Mouse (Mus musculus): ENCODE measurements at regions not wholly inside any gene's neighbourhood (a gene's known extent, or its start where the extent isn't known, plus 50 kb on each side); places are given as distances from the start of the nearest gene placed in this dataset.

DNA sequence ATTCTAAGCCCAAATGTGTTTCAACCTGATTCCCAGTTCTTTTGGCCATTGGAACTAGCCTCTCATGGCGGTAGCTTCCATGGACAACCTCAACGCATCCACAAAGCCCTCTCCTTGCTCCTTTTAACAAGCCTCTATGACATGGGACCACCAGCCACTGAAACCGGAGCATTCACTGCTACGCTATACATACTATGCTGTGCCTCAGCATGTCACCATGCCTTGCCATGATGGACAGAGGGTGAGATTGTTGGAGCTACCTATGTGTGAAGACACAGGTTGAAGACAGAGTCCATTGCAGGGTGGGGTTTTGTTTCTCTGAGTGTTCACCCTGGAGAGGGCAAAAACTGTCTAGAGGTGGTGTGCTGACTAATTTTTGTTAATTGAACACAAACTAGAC is 258.7 kb upstream of the Rnaseh2b start:
- DNase-seq (ENCODE audit: low spot score) (no peak), ATAC-seq (replicated peaks; ENCODE audit: insufficient number of reproducible peaks, low FRiP score, low TSS enrichment, low read depth) (no peak)

DNA sequence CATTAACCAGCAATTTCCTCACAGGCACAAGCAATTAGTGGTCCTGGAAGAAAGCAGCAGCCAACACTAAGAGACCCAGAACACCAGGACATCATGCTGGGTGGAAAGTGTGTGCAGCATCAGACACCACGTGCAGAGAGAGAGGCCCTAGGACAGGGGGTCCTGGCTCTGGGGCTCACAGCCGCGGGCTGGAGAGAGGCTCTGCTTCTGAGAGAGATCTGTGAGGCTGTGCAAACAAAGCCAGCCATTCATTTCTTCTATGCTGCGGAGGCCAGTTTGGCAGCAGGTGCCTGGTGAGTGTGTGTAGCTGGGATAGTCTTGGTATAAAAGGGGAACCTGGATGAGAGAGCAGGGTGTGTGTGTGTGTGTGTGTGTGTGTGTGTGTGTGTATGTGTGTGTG is 257.7 kb upstream of the Rnaseh2b start:
- no peak for ATAC-seq (replicated peaks; ENCODE audit: insufficient number of reproducible peaks, low FRiP score, low TSS enrichment, low read depth)
- H3K27ac ChIP-seq (replicated peaks; ENCODE audit: low read depth, low read length), result no peak overlapping the region
- 14% methylated on average over 4 of the region's 4 CpGs for WGBS

More for the DNA sequence above, 258.7 kb upstream of the Rnaseh2b start:
- Histone ChIP-seq H3K27me3 (ENCODE audit: control insufficient read depth, insufficient read depth, low read length) (no peaks in the 10 kb centered on the region), H3K36me3 (replicated peaks; ENCODE audit: control insufficient read depth, insufficient read depth, low read depth, low read length) (no peaks in the 10 kb centered on the region), H3K4me1 (ENCODE audit: control insufficient read depth, insufficient read depth, low read length) (no peaks in the 10 kb centered on the region), H3K4me3 (ENCODE audit: low read depth, low read length) (no peak overlapping the region), H3K4me2 (ENCODE audit: low read depth, low read length) (no peak overlapping the region), H3K9me3 (replicated peaks; ENCODE audit: control insufficient read depth, low read length) (no peaks in the 10 kb centered on the region), H3K27ac (replicated peaks; ENCODE audit: low read depth, low read length) (no peak overlapping the region), H3K9ac (replicated peaks; ENCODE audit: low read length) (no peak overlapping the region)
- WGBS, result 93% methylated on average over 4 of the region's 4 CpGs

GRCm38 (mm10) chr14:62035416-62035815 is 257.0 kb upstream of the Rnaseh2b start:
- Histone ChIP-seq H3K4me1 (ENCODE audit: control insufficient read depth, insufficient read depth, low read length) (no peaks in the 10 kb centered on the region), H3K36me3 (replicated peaks; ENCODE audit: control insufficient read depth, insufficient read depth, low read depth, low read length) (no peaks in the 10 kb centered on the region), H3K4me3 (ENCODE audit: low read depth, low read length) (no peak overlapping the region), H3K4me2 (ENCODE audit: low read depth, low read length) (no peak overlapping the region), H3K27me3 (ENCODE audit: control insufficient read depth, insufficient read depth, low read length) (no peaks in the 10 kb centered on the region), H3K27ac (replicated peaks; ENCODE audit: low read depth, low read length) (no peak overlapping the region), H3K9ac (replicated peaks; ENCODE audit: low read length) (no peak overlapping the region), H3K9me3 (replicated peaks; ENCODE audit: control insufficient read depth, low read length) (no peaks in the 10 kb centered on the region)
- ATAC-seq (replicated peaks; ENCODE audit: insufficient number of reproducible peaks, low FRiP score, low TSS enrichment, low read depth) (no peak), DNase-seq (ENCODE audit: low spot score) (no peak)
- WGBS, result 88% methylated on average over 3 of the region's 3 CpGs

More for the DNA sequence above, 257.7 kb upstream of the Rnaseh2b start:
- Histone ChIP-seq H3K27me3 (ENCODE audit: control insufficient read depth, insufficient read depth, low read length) (no peaks in the 10 kb centered on the region), H3K9ac (replicated peaks; ENCODE audit: low read length) (no peak overlapping the region), H3K4me1 (ENCODE audit: control insufficient read depth, insufficient read depth, low read length) (no peaks in the 10 kb centered on the region), H3K4me3 (ENCODE audit: low read depth, low read length) (no peak overlapping the region), H3K9me3 (replicated peaks; ENCODE audit: control insufficient read depth, low read length) (no peaks in the 10 kb centered on the region), H3K4me2 (ENCODE audit: low read depth, low read length) (no peak overlapping the region), H3K36me3 (replicated peaks; ENCODE audit: control insufficient read depth, insufficient read depth, low read depth, low read length) (no peaks in the 10 kb centered on the region)
- no peak for DNase-seq (ENCODE audit: low spot score)

GRCm38 (mm10) chr14:62037514-62037913 is 254.9 kb upstream of the Rnaseh2b start:
- ATAC-seq (replicated peaks; ENCODE audit: insufficient number of reproducible peaks, low FRiP score, low TSS enrichment, low read depth) (no peak), DNase-seq (ENCODE audit: low spot score) (peak; percentile 18)
- Histone ChIP-seq H3K36me3 (replicated peaks; ENCODE audit: control insufficient read depth, insufficient read depth, low read depth, low read length) (no peaks in the 10 kb centered on the region), H3K27ac (replicated peaks; ENCODE audit: low read depth, low read length) (no peak overlapping the region), H3K9ac (replicated peaks; ENCODE audit: low read length) (no peak overlapping the region), H3K4me2 (ENCODE audit: low read depth, low read length) (no peak overlapping the region), H3K27me3 (ENCODE audit: control insufficient read depth, insufficient read depth, low read length) (no peaks in the 10 kb centered on the region), H3K4me1 (ENCODE audit: control insufficient read depth, insufficient read depth, low read length) (no peaks in the 10 kb centered on the region), H3K9me3 (replicated peaks; ENCODE audit: control insufficient read depth, low read length) (no peaks in the 10 kb centered on the region), H3K4me3 (ENCODE audit: low read depth, low read length) (no peak overlapping the region)
- whole genome bisulfite sequencing, result 59% methylated on average over 1 of the region's 1 CpGs

DNA sequence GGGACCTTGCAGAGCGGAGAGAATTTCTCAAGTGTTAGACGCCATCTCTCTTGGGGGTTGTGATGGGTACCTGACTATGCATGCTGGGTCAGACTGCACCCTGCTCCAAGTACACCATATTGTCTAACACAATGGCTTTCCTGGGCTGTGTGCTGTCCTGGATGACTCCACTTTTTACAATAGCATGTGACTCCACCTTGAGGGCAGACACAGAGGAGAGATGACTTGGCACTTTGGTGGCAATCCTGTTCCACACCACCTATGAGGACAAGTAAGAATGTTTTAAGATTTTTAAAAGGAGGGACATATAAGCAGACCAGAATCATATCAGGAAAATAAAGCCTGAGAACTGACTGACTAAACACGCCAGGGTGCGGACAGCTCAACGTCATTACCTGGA is 254.5 kb upstream of the Rnaseh2b start:
- Histone ChIP-seq H3K27ac (replicated peaks; ENCODE audit: low read depth, low read length) (no peak overlapping the region), H3K9ac (replicated peaks; ENCODE audit: low read length) (no peak overlapping the region), H3K4me2 (ENCODE audit: low read depth, low read length) (no peak overlapping the region), H3K36me3 (replicated peaks; ENCODE audit: control insufficient read depth, insufficient read depth, low read depth, low read length) (no peaks in the 10 kb centered on the region), H3K27me3 (ENCODE audit: control insufficient read depth, insufficient read depth, low read length) (no peaks in the 10 kb centered on the region), H3K4me1 (ENCODE audit: control insufficient read depth, insufficient read depth, low read length) (no peaks in the 10 kb centered on the region), H3K9me3 (replicated peaks; ENCODE audit: control insufficient read depth, low read length) (no peaks in the 10 kb centered on the region), H3K4me3 (ENCODE audit: low read depth, low read length) (no peak overlapping the region)
- ATAC-seq (replicated peaks; ENCODE audit: insufficient number of reproducible peaks, low FRiP score, low TSS enrichment, low read depth), result no peak
- 93% methylated on average over 5 of the region's 5 CpGs for WGBS
- no peak for DNase-seq (ENCODE audit: low spot score)

DNA sequence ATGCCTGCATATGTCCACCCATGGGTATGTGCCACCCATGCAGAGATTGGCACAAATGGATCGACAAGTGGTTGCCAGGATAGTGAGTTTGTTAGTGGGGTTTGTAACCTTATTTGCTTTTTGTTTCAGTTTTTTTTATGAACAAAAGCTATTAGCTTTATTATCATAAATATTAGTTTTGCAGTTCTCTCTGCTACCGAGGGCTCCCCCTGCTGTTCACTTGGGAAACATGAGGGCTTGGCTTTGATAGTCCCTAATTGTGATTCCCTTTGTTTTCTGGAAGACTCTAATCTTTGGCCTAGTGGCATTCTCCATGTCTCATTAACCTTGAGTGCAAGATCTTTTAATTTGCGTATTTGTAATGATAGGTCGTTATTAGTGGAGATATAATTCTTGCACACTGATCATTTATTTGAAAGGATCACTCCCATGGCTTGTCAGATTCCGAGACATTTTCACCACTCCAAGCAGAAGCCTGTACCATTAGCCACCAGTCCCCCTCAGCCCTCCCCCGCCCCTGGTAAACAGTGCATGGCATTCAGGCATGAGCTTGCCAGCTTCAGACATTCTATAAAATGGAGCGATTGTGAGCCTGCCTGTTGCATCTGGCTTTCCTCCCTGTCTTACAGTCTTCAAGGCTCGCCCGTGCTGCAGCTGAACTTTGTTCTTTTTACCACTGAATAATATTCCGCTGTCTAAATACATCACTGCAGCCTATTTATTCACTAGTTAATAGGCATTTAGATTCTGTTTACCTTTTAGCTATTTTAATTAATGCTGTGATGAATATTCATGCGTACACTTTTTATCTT is 249.9 kb upstream of the Rnaseh2b start:
- Histone ChIP-seq H3K4me1 (ENCODE audit: control insufficient read depth, insufficient read depth, low read length) (no peaks in the 10 kb centered on the region), H3K4me3 (ENCODE audit: low read depth, low read length) (no peak overlapping the region), H3K9me3 (replicated peaks; ENCODE audit: control insufficient read depth, low read length) (no peaks in the 10 kb centered on the region), H3K4me2 (ENCODE audit: low read depth, low read length) (no peak overlapping the region), H3K27me3 (ENCODE audit: control insufficient read depth, insufficient read depth, low read length) (no peaks in the 10 kb centered on the region), H3K27ac (replicated peaks; ENCODE audit: low read depth, low read length) (no peak overlapping the region), H3K36me3 (replicated peaks; ENCODE audit: control insufficient read depth, insufficient read depth, low read depth, low read length) (no peaks in the 10 kb centered on the region), H3K9ac (replicated peaks; ENCODE audit: low read length) (no peak overlapping the region)
- DNase-seq (ENCODE audit: low spot score), result peak; percentile 72
- no peak for ATAC-seq (replicated peaks; ENCODE audit: insufficient number of reproducible peaks, low FRiP score, low TSS enrichment, low read depth)
- 62% methylated on average over 11 of the region's 11 CpGs for WGBS

DNA sequence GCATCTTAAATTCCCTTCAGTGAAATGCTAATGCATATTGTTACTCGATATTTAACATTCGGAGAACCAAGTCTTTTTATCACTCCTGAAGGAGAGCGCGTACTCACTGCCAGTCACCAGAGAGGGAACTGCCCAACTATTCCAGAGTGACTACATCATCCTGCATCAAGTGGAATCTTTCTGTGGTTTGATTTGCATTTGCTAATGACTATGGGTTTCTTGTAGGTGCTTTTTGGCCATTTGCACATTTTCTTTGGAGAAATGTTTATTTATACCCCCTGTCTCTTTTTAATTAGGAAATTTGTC is 249.3 kb upstream of the Rnaseh2b start:
- H3K9ac ChIP-seq (replicated peaks; ENCODE audit: low read length), result no peak overlapping the region
- no peaks in the 10 kb centered on the region for H3K36me3 ChIP-seq (replicated peaks; ENCODE audit: control insufficient read depth, insufficient read depth, low read depth, low read length)
- H3K4me3 ChIP-seq (ENCODE audit: low read depth, low read length), result no peak overlapping the region
- WGBS, result 92% methylated on average over 4 of the region's 4 CpGs
- H3K4me2 ChIP-seq (ENCODE audit: low read depth, low read length), result no peak overlapping the region
- no peak overlapping the region for H3K27ac ChIP-seq (replicated peaks; ENCODE audit: low read depth, low read length)
- H3K27me3 ChIP-seq (ENCODE audit: control insufficient read depth, insufficient read depth, low read length), result no peaks in the 10 kb centered on the region
- H3K4me1 ChIP-seq (ENCODE audit: control insufficient read depth, insufficient read depth, low read length), result no peaks in the 10 kb centered on the region
- H3K9me3 ChIP-seq (replicated peaks; ENCODE audit: control insufficient read depth, low read length), result no peaks in the 10 kb centered on the region
- DNase-seq (ENCODE audit: low spot score) (no peak), ATAC-seq (replicated peaks; ENCODE audit: insufficient number of reproducible peaks, low FRiP score, low TSS enrichment, low read depth) (no peak)

DNA sequence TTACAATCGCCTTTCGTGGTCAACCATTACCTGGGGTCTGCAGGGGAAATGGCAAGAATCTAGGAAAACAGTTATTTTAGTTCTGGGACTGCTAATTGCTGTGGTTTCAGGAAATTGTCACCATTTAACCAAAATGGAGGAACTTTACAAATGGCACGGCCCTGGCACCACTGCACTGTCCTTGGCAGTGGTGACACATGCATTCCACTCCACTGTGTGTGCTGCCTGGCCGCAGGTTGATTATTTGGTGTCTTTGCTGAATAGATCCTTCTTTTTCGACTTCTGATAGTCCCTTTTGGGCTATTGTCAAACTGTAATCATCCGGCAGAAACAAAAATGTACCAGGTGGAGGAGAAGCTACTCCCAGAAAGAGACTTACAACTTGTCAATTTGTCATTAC is 241.4 kb upstream of the Rnaseh2b start:
- no peaks in the 10 kb centered on the region; the same call in 1 of the 2 replicates for H3K9me3 ChIP-seq (replicated peaks; ENCODE audit: control insufficient read depth, low read length)

More for the DNA sequence above, 241.4 kb upstream of the Rnaseh2b start:
- no peak for ATAC-seq (replicated peaks; ENCODE audit: insufficient number of reproducible peaks, low FRiP score, low TSS enrichment, low read depth)
- no peak for DNase-seq (ENCODE audit: low spot score)
- no peaks in the 10 kb centered on the region for H3K27me3 ChIP-seq (ENCODE audit: control insufficient read depth, insufficient read depth, low read length)
- H3K27ac ChIP-seq (replicated peaks; ENCODE audit: low read depth, low read length), result no peak overlapping the region
- no peak overlapping the region for H3K4me2 ChIP-seq (ENCODE audit: low read depth, low read length)
- no peak overlapping the region for H3K4me3 ChIP-seq (ENCODE audit: low read depth, low read length)
- no peaks in the 10 kb centered on the region for H3K36me3 ChIP-seq (replicated peaks; ENCODE audit: control insufficient read depth, insufficient read depth, low read depth, low read length)
- no peak overlapping the region for H3K9ac ChIP-seq (replicated peaks; ENCODE audit: low read length)
- 91% methylated on average over 6 of the region's 6 CpGs for WGBS
- H3K4me1 ChIP-seq (ENCODE audit: control insufficient read depth, insufficient read depth, low read length), result no peaks in the 10 kb centered on the region

Measured in embryonic facial prominence, embryonic 11.5 days (tissue).